Mouse (Mus musculus) liver, adult (tissue): ENCODE results near the gene Auts2.

Source experiments
- GATA4 ChIP-seq: IDR thresholded peaks from 2 replicates; pipeline ENCODE4 v1.6.1; 2014; ENCODE audit warnings: mild to moderate bottlenecking, low read length; ENCODE audit not compliant: insufficient replicate concordance

Gene Auts2

GRCm38 (mm10) chr5:132290606-132291535, 252.3 kb downstream of the Auts2 start:
- TF ChIP-seq GATA4 = no peak

GRCm38 (mm10) chr5:132283741-132284140, 259.4 kb downstream of the Auts2 start:
- TF ChIP-seq GATA4 = no peak

DNA sequence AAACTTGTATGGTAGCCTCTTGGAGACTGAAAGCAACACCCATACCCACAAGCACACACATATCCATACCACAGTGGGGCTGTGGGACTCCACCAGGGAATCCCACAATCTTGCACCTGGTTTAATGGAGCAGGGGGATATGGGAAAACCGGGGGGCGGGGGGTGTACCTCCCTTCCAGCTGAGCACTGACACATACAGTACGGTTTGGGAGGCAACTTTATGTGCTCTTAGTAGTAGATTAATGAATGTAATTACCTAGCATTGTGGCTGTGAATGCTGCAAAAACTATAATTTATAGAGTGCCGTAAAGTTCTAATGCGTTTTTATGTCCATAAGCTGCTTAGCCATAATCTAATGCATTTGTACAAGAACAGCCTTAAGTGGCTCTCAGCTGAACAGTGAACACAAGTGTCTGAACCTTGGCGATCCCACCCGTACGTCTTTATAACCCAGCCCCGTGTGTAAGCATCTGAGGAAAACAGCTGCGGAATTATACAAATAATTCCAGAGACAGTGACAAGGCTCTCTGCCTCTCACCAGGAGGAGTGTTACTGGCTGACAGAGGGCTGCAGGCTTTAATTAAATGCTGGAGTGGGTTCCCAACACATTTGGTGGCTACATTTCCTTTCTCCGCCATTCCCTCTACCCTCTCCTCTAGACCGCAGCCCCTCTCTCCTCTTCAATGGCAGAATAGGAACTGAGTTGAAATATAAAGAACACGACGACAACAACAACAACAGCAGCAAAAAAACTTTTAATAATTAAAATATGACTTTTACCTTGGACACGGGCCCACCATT, 268.8 kb downstream of the Auts2 start:
- TF ChIP-seq GATA4 = no peak

DNA sequence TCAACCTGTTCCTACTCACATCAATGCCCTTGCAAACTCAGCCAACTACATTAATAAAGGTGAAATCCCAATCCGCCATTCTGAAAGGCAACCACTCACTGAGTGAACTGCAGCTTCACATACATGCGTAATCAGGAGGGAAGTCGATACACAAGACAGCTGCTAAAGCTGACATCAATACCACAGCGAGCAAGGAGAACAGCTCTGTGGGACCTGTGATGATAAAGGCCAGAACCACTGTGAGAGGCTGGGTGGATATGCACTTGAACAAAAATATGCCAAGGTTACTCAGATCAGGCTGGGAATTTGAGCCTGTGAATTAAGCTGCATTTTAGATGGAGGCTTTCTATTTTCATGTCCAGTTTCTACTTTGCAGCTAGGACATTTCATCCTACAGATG, 271.0 kb downstream of the Auts2 start:
- no peak for TF ChIP-seq GATA4

GRCm38 (mm10) chr5:132270896-132271295, 272.2 kb downstream of the Auts2 start:
- no peak for TF ChIP-seq GATA4

- no peak for TF ChIP-seq GATA4
Observed at GRCm38 (mm10) chr5:132270074-132270473, 273.1 kb downstream of the Auts2 start.

GRCm38 (mm10) chr5:132268351-132268967, 274.7 kb downstream of the Auts2 start:
- TF ChIP-seq GATA4 = no peak

DNA sequence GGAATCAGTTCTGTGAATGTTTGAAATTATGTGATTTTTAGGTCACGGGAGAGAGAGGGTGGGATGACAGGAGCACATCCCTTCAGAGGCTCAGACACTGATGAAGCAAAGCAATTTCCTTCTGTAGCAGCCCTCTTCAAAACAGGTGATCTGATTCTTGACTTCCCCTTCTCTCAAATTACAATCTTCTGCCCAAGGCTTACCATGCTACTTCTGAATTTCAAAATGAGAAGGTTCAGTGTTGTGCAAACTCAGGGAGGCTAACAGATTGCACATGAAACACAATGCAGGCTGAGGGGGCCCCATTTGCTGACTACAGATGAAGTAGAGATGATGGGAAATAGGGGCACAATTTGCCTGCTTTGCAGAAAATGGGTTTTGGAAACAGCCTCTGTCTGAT, 278.1 kb downstream of the Auts2 start:
- no peak for TF ChIP-seq GATA4

DNA sequence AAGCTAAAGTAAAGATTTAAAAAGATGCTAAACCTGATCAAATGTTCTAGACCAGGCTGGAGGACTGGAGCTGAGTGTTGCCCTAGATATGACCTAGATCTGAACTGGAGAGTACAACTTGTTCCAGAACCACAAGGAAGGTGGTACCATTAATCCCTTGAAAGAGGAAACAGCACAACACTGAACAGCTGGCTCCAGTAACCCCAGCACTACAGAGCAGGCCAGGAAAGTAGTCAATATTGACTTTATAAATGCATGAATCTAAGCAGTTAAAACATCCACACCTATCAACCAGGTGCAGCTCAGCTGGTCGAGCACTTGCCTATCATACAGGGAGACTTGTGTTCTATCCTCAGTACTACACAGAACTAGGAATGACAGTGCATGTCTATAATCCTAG, 281.4 kb downstream of the Auts2 start:
- no peak for TF ChIP-seq GATA4

DNA sequence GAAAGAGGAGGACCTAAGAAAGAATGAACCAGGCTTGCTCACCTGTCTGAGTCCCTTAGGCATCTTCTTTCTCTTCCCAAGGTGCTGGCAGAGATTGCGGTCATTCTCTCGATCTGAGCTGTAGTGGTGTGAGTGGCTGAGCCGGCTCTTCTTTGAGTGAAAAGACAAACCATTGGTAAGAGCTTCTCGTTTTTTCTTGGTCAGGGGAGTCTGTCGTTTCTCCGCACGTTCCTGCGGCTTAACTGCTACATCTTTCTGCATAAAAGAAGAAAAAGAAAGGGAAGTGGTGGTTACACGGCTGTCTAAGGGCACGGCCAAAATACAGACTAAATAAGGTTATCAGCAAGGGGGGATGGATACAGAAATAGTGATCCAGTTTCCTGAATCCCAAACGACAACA, 284.3 kb downstream of the Auts2 start:
- no peak for TF ChIP-seq GATA4

- TF ChIP-seq GATA4 = no peak
Observed at GRCm38 (mm10) chr5:132255579-132255978, 287.6 kb downstream of the Auts2 start.

DNA sequence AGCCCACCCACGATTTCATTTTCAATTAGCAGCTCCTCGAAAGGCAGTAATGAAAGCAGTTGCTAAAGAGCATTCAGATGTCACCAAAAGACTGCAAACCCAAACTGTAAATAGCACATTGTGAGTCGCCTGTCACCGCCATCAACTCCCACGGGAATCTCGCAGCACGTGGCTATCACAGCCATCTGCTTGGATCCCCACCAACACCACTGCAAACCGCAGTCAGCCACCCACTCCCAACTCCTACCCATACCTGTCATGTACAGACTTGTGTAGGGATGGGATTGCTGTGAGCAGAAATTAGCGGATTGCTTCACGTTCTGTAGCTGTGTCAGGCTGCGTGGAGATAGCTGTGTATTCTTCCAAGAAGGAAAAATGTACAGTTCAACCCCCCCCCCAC, 293.6 kb downstream of the Auts2 start:
- no peak for TF ChIP-seq GATA4

GRCm38 (mm10) chr5:132248069-132248468, 295.1 kb downstream of the Auts2 start:
- TF ChIP-seq GATA4 = no peak

- no peak for TF ChIP-seq GATA4
Observed at GRCm38 (mm10) chr5:132235460-132235859, 307.7 kb downstream of the Auts2 start.

DNA sequence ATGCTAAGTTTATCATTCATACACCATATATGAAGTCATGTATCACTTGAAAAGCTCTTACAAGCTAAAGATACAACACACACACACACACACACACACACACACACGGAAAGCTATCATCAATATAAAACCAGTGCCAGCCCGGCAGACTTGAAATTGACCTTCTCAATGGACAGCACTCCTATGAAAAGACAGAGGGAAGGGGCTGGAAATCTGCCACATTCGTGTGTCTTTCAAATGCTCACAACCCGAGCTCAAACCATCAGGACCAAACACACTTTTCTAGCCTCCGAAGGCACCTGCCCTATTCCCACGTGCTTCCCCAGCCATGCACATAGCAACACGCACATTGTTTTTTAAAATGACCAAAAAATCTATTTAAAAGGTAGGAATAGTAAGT, 308.7 kb downstream of the Auts2 start:
- no peak for TF ChIP-seq GATA4
